Mouse (Mus musculus): ENCODE data around the gene Btnl6.
"Not testable (repeated sequence)": the region's sequence is repeated elsewhere in the genome, so short reads cannot be mapped to it uniquely, and the experiment has no call there.

Btnl6 gene

GRCm38 (mm10) chr17:34517252-34517651, at the start of gene Btnl6:
Btnl6 (minus strand) TSS chr17:34517352.
- no peak for DNase-seq

GRCm38 (mm10) chr17:34564796-34565195, 47.6 kb upstream of the Btnl6 start:
- DNase-seq: peak; percentile 60

- DNase-seq: peak; percentile 61
These were observed 46.9 kb upstream of the Btnl6 start, which contains the start of gene Notch4 for GRCm38 (mm10) chr17:34564003-34564421. Notch4 (plus strand) TSS chr17:34564268.

GRCm38 (mm10) chr17:34563354-34563753, 46.2 kb upstream of the Btnl6 start:
- DNase-seq: no peak

GRCm38 (mm10) chr17:34562595-34562994, 45.4 kb upstream of the Btnl6 start:
- DNase-seq: no peak

GRCm38 (mm10) chr17:34561200-34561599, 44.0 kb upstream of the Btnl6 start:
- no peak for DNase-seq

GRCm38 (mm10) chr17:34560438-34560837, 43.3 kb upstream of the Btnl6 start:
- no peak for DNase-seq

GRCm38 (mm10) chr17:34559895-34560294, 42.7 kb upstream of the Btnl6 start:
- DNase-seq: no peak

GRCm38 (mm10) chr17:34559116-34559515, 42.0 kb upstream of the Btnl6 start:
- DNase-seq: no peak

GRCm38 (mm10) chr17:34557411-34557810, 40.3 kb upstream of the Btnl6 start:
- no peak for DNase-seq

GRCm38 (mm10) chr17:34556406-34556805, 39.3 kb upstream of the Btnl6 start:
- DNase-seq: no peak

GRCm38 (mm10) chr17:34555483-34555882, 38.3 kb upstream of the Btnl6 start:
- DNase-seq: peak; percentile 92

GRCm38 (mm10) chr17:34549843-34550242, 32.7 kb upstream of the Btnl6 start:
- no peak for DNase-seq

- no peak for DNase-seq
These were observed 32.0 kb upstream of the Btnl6 start for GRCm38 (mm10) chr17:34549156-34549555.

- no peak for DNase-seq
These were observed 30.4 kb upstream of the Btnl6 start for GRCm38 (mm10) chr17:34547601-34548000.

- DNase-seq: no peak
These were observed 29.6 kb upstream of the Btnl6 start for GRCm38 (mm10) chr17:34546797-34547196.

GRCm38 (mm10) chr17:34543567-34543966, 26.4 kb upstream of the Btnl6 start:
- not testable (repeated sequence) for DNase-seq

GRCm38 (mm10) chr17:34532671-34533070, 15.5 kb upstream of the Btnl6 start:
- DNase-seq: no peak

GRCm38 (mm10) chr17:34519001-34519400, 1.8 kb upstream of the Btnl6 start:
- DNase-seq: no peak

- DNase-seq: not testable (repeated sequence)
These were observed 1.4 kb upstream of the Btnl6 start for GRCm38 (mm10) chr17:34518571-34518970.

GRCm38 (mm10) chr17:34517795-34518194, 643 bp upstream of the Btnl6 start:
- no peak for DNase-seq

- DNase-seq: no peak
These were observed 638 bp downstream of the Btnl6 start for GRCm38 (mm10) chr17:34516514-34516913.

- DNase-seq: not testable (repeated sequence)
These were observed 5.4 kb downstream of the Btnl6 start for GRCm38 (mm10) chr17:34511723-34512122.

- DNase-seq: no peak
These were observed 9.6 kb downstream of the Btnl6 start for GRCm38 (mm10) chr17:34507591-34507990.

- DNase-seq: not testable (repeated sequence)
These were observed 19.4 kb downstream of the Btnl6 start for GRCm38 (mm10) chr17:34497726-34498125.

GRCm38 (mm10) chr17:34497319-34497718, 19.8 kb downstream of the Btnl6 start:
- DNase-seq: not testable (repeated sequence)

Data from lung, postnatal 14 days (tissue).